Mouse (Mus musculus) ES-Bruce4 (cell line): ENCODE data around the gene Fam117a. TPM values are rescaled to one million over a fixed set of nuclear protein-coding genes. Genes with fewer than 3 reads are reported as not detected.
A peak's percentile ranks its signal among the peaks of the same experiment; 100 is the strongest.
"Not testable (repeated sequence)": the region's sequence is repeated elsewhere in the genome, so short reads cannot be mapped to it uniquely, and the experiment has no call there.

Experiments
- H3K27ac ChIP-seq: 2 replicates; pipeline ENCODE4 v1.5.1; 2012; ENCODE audit warnings: low read length, inconsistent platforms; ENCODE audit not compliant: insufficient read depth
- H3K27me3 ChIP-seq: 2 replicates; pipeline ENCODE4 v1.6.1; 2012; ENCODE audit warnings: mild to moderate bottlenecking, low read length, inconsistent platforms; ENCODE audit not compliant: control insufficient read depth, poor library complexity, insufficient read depth, severe bottlenecking
- H3K36me3 ChIP-seq: 2 replicates; pipeline ENCODE4 v1.6.1; 2012; ENCODE audit warnings: inconsistent platforms, mild to moderate bottlenecking, low read length, moderate library complexity; ENCODE audit not compliant: control insufficient read depth, poor library complexity, insufficient read depth, severe bottlenecking
- H3K4me1 ChIP-seq: one replicate; pipeline ENCODE4 v1.8.1; 2011; ENCODE audit warnings: low read length; ENCODE audit not compliant: control insufficient read depth, insufficient read depth
- H3K4me3 ChIP-seq: 2 replicates; pipeline ENCODE4 v1.5.1; 2011; ENCODE audit warnings: low read depth, mild to moderate bottlenecking, low read length
- H3K9ac ChIP-seq: 2 replicates; pipeline ENCODE4 v1.6.1; 2012; ENCODE audit warnings: low read depth, mild to moderate bottlenecking, inconsistent platforms; ENCODE audit not compliant: poor library complexity, severe bottlenecking
- H3K9me3 ChIP-seq: replicated peaks from 2 replicates; pipeline ENCODE4 v1.6.1; 2012; ENCODE audit warnings: mild to moderate bottlenecking, low read length, inconsistent platforms; ENCODE audit not compliant: control insufficient read depth, poor library complexity, insufficient read depth, severe bottlenecking
- CTCF ChIP-seq: IDR thresholded peaks from one replicate; pipeline ENCODE4 v1.8.1; 2011; ENCODE audit warnings: low read depth, low read length
- EP300 ChIP-seq: IDR thresholded peaks from 2 replicates; pipeline ENCODE4 v1.6.1; 2011; ENCODE audit warnings: low read depth, low read length; ENCODE audit not compliant: insufficient read depth
- POLR2A ChIP-seq: IDR thresholded peaks from one replicate; pipeline ENCODE4 v1.8.1; 2011; ENCODE audit warnings: low read length; ENCODE audit not compliant: insufficient read depth
- polyA plus RNA-seq: library from polyadenylated mRNA; stranded (reverse); fragments of >200 nt; gene quantifications from 2 replicates; pipeline ENCODE4 v1.2.4, GENCODE M21; 2011; ENCODE audit warnings: low read depth; ENCODE audit not compliant: missing spikeins, insufficient read depth, insufficient read length

Gene Fam117a
- polyA plus RNA-seq, 1 experiment: 36.2 TPM

DNA sequence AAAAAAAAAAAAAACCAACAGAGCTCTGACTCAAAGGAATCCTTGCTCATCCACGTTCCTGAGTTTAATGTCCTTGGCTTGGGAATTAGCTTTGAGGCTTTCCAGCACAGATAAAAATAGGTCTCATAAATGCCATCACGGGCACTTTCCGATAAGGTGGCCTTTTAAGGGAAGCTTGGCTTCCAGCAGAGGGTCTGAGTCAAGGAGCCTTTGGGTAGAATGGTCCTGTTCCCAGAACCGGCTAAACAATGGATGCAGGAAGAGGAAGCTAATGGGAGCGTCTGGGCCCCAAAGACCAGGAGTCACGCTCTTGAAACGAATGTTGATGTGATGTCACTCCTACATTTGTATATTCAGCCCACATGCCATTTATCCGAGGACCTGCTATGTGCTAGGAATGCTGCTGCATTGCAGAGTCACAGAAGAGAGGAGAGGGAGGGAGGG lies 65.9 kb downstream of the Fam117a start:
- Histone ChIP-seq H3K27ac (no peak overlapping the region), H3K4me1 (peaks cover 3% of the 10 kb centered on the region), H3K9me3 (no peaks in the 10 kb centered on the region), H3K36me3 (no peaks in the 10 kb centered on the region), H3K4me3 (no peak overlapping the region), H3K9ac (no peak overlapping the region), H3K27me3 (no peaks in the 10 kb centered on the region)
- no peak for TF ChIP-seq POLR2A

DNA sequence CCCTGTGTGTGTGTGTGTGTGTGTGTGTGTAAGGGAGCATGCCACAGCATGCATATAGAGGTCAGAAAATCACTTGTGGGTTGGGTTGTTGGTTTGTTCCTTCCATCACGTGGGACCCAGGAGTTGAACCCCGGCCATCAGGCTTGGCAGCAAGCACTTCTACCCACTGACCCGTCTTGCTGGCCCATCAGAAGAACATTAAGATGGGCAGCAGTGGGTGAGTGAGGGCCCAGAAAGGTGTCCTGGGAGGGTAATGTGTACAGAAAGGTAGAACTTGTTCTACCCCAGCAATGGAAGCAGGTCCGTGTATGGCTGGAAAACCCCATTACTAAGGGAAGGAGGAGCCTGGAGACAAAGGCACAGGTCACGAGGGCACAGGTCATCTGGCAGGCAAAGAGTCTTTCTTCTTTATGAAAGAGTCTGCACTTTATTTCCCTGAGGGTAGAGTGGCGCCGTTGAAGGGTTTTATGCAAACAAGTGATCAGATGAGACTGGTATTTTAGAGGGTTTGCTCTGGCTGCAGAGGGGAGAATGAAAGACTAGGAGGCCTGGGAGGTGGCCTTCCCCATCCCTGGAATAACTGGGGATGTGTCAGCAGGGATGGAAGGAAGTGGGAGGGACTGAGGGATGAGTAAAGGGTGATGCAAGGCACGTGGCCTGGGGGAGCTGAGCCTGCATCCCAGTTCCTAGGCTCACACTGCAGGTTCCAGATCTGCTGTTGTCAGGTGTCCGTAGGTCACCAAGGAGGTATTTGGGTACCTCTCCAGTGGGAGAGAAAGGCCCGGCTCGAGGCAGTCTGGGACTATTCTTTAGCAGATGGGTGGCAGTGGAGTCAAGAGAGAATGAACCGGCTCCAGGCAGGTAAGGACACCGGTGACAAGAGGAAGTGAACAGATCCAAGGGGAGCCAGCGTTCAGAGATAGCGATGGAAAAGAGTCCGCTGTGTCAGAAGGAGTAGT lies 66.8 kb downstream of the Fam117a start:
- Histone ChIP-seq H3K27ac (no peak overlapping the region), H3K4me1 (peaks cover 3% of the 10 kb centered on the region), H3K4me3 (no peak overlapping the region), H3K27me3 (no peaks in the 10 kb centered on the region), H3K36me3 (no peaks in the 10 kb centered on the region), H3K9ac (no peak overlapping the region), H3K9me3 (no peaks in the 10 kb centered on the region)
- TF ChIP-seq EP300 (0 out of 2 replicates have a peak, but pooled peaks have one; percentile 12), POLR2A (no peak), CTCF (no peak)

DNA sequence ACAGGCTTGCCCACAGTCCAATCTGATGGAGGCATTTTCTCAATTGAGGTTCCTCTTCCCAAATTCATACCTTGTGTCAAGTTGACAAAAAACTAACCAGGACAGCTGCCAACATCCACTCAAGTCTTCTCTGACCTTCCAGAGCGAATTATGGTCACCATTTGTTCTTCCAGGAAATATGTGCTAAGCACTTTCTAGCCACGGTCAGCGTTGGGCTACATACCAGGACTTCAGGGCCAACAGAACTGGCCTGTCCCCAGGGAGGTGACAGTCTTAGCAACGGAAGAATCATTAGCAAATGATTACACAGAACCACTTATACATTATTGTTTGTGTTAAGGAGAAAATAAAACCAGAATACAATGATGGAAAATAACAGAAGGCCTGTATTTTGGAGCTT lies 69.0 kb downstream of the Fam117a start:
- Histone ChIP-seq H3K27me3 (no peaks in the 10 kb centered on the region; the same call in 1 of the 2 replicates), H3K4me1 (peaks cover 3% of the 10 kb centered on the region), H3K4me3 (no peak overlapping the region), H3K9me3 (no peaks in the 10 kb centered on the region), H3K27ac (no peak overlapping the region), H3K9ac (no peak overlapping the region), H3K36me3 (no peaks in the 10 kb centered on the region)
- TF ChIP-seq EP300 (no peak), POLR2A (no peak), CTCF (no peak)

DNA sequence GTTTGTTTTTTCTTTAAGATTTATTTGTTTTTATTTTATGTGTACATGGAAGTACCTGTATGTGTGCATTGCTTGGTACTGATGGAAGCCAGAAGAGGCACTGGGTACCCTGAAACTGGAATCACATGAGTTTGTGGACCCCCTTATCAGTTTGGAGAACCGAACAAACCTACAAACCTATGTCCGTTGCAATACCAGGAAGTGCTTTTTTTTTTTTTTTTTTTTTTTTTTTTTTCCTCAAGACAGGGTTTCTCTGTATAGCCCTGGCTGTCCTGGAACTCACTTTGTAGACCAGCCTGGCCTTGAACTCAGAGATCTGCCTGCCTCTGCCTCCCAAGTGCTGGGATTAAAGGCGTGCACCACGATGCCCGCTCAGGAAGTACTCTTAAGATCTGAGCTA lies 69.6 kb downstream of the Fam117a start:
- H3K9me3 ChIP-seq, H3K4me1 ChIP-seq, H3K9ac ChIP-seq, H3K27ac ChIP-seq, H3K27me3 ChIP-seq, H3K4me3 ChIP-seq, H3K36me3 ChIP-seq: not testable (repeated sequence)

DNA sequence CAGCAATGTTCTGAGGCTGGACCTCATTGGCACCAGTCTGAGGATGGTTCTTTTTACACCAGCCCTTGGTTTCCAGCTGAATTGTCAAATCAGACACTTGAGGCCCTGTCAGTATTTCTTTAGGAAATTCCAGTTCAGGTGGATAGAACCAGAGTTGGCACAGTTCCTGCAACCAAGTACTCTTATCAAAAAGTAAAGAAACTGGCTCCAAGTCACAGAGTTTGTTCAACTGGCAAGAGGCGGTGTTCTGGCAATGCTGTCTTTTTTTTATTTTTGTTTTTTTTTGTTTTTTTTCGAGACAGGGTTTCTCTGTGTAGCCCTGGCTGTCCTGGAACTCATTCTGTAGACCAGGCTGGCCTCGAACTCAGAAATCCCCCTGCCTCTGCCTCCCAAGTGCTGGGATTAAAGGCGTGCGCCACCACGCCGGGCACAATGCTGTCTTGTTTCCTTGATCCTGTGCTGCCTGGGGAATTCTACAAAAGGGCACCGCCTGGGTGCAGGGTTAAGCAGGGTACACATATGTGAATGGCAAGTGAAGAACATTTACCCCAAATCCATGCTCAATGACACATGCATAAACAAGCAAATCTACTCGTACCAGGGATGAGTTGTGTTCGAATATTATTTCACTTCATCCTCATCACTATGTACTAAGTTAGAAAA lies 72.8 kb downstream of the Fam117a start:
- H3K27me3 ChIP-seq: peaks cover 9% of the 10 kb centered on the region
- no peak overlapping the region for H3K9ac ChIP-seq
- H3K4me3 ChIP-seq: no peak overlapping the region
- H3K4me1 ChIP-seq: no peaks in the 10 kb centered on the region
- H3K9me3 ChIP-seq: peaks cover 5% of the 10 kb centered on the region; the same call in 1 of the 2 replicates
- H3K36me3 ChIP-seq: no peaks in the 10 kb centered on the region
- TF ChIP-seq CTCF: no peak
- no peak for TF ChIP-seq POLR2A
- no peak for TF ChIP-seq EP300
- H3K27ac ChIP-seq: no peak overlapping the region

DNA sequence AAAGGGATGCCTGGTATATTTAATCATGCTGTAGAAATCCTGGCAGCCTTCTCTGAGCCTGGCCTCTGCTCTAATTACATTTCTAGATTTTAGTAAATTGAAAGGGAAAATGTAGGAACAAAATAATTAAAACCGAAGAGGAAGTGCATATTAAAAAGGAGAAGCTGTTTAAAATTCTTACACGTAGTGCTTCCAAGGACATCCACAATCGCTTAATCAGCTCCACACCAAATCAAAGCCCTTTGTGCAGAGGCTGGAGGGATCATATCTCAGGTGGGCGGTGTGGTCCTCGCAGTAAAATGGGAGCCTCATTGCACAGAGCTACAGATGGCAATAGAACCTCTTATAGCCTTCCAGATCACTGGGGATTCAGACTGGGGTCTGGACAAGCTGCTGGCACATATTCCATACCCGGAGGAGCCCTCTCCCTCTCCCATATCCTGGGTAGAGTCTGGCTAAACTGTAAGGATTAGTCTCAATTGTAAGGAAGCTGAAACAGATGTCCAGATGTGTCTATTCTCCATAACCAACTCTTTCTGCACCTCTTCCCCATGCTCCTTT lies 74.7 kb downstream of the Fam117a start:
- TF ChIP-seq POLR2A (no peak), EP300 (no peak), CTCF (no peak)
- H3K27ac ChIP-seq: no peak overlapping the region
- no peaks in the 10 kb centered on the region for H3K4me1 ChIP-seq
- H3K9me3 ChIP-seq: peaks cover 5% of the 10 kb centered on the region; the same call in 1 of the 2 replicates
- no peak overlapping the region for H3K9ac ChIP-seq
- H3K36me3 ChIP-seq: no peaks in the 10 kb centered on the region
- H3K27me3 ChIP-seq: peaks cover 9% of the 10 kb centered on the region
- H3K4me3 ChIP-seq: no peak overlapping the region
